In genomic region chr6:43349083-43349482, GRCm38 (mm10) we compare ENCODE assay signal across 23 mouse cellular contexts. TPM values are rescaled to one million over a fixed set of nuclear protein-coding genes. Genes with fewer than 3 reads are reported as not detected.
"Had no signal": no experiment of that assay in that cellular context is flagged by ENCODE, and none has a peak within 500 bp of the region (broad histone marks: within the 10 kb centered on the region; RNA-seq: fewer than 3 reads in every experiment).

No protein-coding gene starts in this region.

- ATAC-seq: liver, postnatal 0 days; lung, postnatal 0 days; midbrain, embryonic 15.5 days had no signal

- H3K27ac ChIP-seq: limb, embryonic 12.5 days; limb, embryonic 15.5 days; liver, embryonic 14.5 days; macrophage; midbrain, embryonic 12.5 days; midbrain, embryonic 15.5 days; neural tube, embryonic 13.5 days; stomach, postnatal 0 days had no signal

- H3K27me3 ChIP-seq: limb, embryonic 12.5 days; limb, embryonic 15.5 days; midbrain, embryonic 12.5 days; midbrain, embryonic 15.5 days; neural tube, embryonic 13.5 days had no signal

- DNase-seq: kidney, adult 9 months; kidney, postnatal 10 days; kidney, postnatal 36 days; layer of hippocampus, postnatal 36 days; left cerebral cortex, postnatal 4 days; liver, postnatal 0 days; lung, embryonic 14.5 days; right cerebral cortex, adult 18-20 months; right cerebral cortex, postnatal 14 days; right cerebral cortex, postnatal 4 days; thymus, postnatal 25 days had no signal

- H3K9ac ChIP-seq: limb, embryonic 12.5 days; limb, embryonic 15.5 days; liver, embryonic 14.5 days; liver, postnatal 0 days; lung, embryonic 14.5 days; midbrain, embryonic 12.5 days; midbrain, embryonic 15.5 days; neural tube, embryonic 13.5 days had no signal

- H3K4me3 ChIP-seq: limb, embryonic 12.5 days; limb, embryonic 15.5 days; midbrain, embryonic 12.5 days; midbrain, embryonic 15.5 days; myocyte; neural tube, embryonic 13.5 days had no signal

- H3K4me2 ChIP-seq: limb, embryonic 12.5 days; limb, embryonic 15.5 days; liver, embryonic 11.5 days; lung, embryonic 14.5 days; midbrain, embryonic 12.5 days; midbrain, embryonic 15.5 days; neural tube, embryonic 13.5 days had no signal

- H3K9me3 ChIP-seq: limb, embryonic 12.5 days; limb, embryonic 15.5 days; midbrain, embryonic 12.5 days; midbrain, embryonic 15.5 days; neural tube, embryonic 13.5 days had no signal

- H3K36me3 ChIP-seq: limb, embryonic 12.5 days; limb, embryonic 15.5 days; midbrain, embryonic 12.5 days; midbrain, embryonic 15.5 days; neural tube, embryonic 13.5 days had no signal

- H3K4me1 ChIP-seq: limb, embryonic 12.5 days; limb, embryonic 15.5 days; midbrain, embryonic 12.5 days; midbrain, embryonic 15.5 days; neural tube, embryonic 13.5 days had no signal

RNA-seq across cellular contexts. Expression of gene Nobox, which starts 39.7 kb away (rescaled TPM):
- polyA plus RNA-seq: limb, embryonic 12.5 days; limb, embryonic 15.5 days; liver, embryonic 11.5 days; liver, postnatal 0 days; lung, postnatal 0 days; macrophage; midbrain, embryonic 12.5 days; midbrain, embryonic 15.5 days; myocyte; neural tube, embryonic 13.5 days; stomach, embryonic 14.5 days; stomach, postnatal 0 days had no signal
